Mouse (Mus musculus) adrenal gland, adult 10 weeks (tissue): ENCODE data around the gene Slc22a12. TPM values are rescaled to one million over a fixed set of nuclear protein-coding genes. Genes with fewer than 3 reads are reported as not detected.

Experiments used
- polyA plus RNA-seq: library from polyadenylated mRNA; stranded (reverse); fragments of 350-450 nt; fragmentation: Illumina TruSeq; extraction: RNeasy Lipid Tissue Mini Kit (QIAGEN cat#74804); gene quantifications from one replicate; pipeline ENCODE4 v1.2.3, GENCODE M21; 2014; ENCODE audit warnings: low read depth, low replicate concordance

Slc22a12 gene
- polyA plus RNA-seq, result not detected

DNA sequence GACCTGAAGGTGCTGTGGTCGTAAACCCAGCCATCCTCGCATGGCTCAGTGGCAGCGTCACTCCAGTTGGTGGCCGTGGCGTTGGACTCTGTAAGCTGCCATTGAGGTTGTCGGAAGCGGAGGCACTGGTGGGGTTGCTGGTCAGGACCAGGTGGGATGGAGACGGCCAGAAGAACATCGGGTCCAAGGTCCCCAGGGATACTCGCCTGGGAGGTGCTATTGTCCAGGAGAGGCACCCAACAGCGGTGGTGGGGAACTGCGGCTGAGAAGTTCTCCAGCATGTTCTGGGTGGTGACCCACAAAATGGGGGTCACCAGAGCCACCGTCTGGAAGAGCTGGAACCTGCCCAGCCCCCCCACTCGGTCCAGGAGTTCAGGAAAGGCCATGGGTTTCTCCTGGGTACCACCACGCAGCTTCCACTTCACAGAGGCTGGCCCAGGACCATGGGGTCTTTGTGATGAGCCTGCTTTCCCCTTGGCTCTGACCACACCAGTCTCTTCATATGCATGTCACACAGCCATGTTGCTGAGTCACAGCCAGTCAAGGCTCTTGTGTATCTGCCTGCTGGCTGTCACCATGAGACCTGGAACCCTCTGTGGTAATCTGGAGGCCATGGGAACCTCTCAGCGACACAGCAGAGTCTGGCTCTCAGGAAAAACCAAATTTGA is at the start of gene Slc22a12:
TSS of gene Slc22a12 (minus strand) at position 666 of the 668 bp plus-strand sequence.

Other genes with a start within 250 kb of the Slc22a12 start
- gene Cdc42bpg, start 236.6 kb downstream of the Slc22a12 start, polyA plus RNA-seq, result 2.4 TPM
- gene Men1, start 208.1 kb downstream of the Slc22a12 start, polyA plus RNA-seq, result 8.8 TPM
- gene Map4k2, start 201.9 kb downstream of the Slc22a12 start, polyA plus RNA-seq, result 6.2 TPM
- gene Sf1, start 179.3 kb downstream of the Slc22a12 start, polyA plus RNA-seq, result 125 TPM
- gene Pygm, start 158.6 kb downstream of the Slc22a12 start, polyA plus RNA-seq, result 47.0 TPM
- 4.1 TPM for gene Rasgrp2, start 143.7 kb downstream of the Slc22a12 start, polyA plus RNA-seq
- gene Nrxn2, start 124.3 kb downstream of the Slc22a12 start, polyA plus RNA-seq, result 0.17 TPM